9 mouse cellular contexts compared by ENCODE assay signal in the genomic region with DNA sequence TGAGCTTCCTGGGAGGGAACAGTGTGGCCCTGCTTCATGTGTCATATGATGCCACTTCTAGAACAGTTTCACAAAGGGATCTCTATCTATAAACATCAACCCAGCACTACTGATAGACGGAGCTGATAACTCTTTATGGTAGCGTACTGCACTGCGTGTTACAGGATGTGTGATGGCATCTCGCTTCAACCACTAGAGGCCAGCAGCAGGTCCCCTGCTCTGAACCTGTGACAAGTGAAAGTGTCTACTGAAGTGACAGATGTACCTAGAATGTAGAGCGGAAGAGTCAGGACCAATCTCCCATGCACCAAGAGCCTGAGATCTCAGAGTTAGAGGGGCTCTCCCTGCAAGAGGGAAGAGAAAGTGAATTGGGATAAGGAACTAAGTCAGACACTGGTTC. TPM values are rescaled to one million over a fixed set of nuclear protein-coding genes. Genes with fewer than 3 reads are reported as not detected.
DNase-seq lines count a peak whose midpoint lies in the region; ATAC-seq and TF ChIP-seq lines count a peak whose summit lies in the region.
"Had no signal": no experiment of that assay in that cellular context is flagged by ENCODE, and none has a peak within 500 bp of the region (broad histone marks: within the 10 kb centered on the region; RNA-seq: fewer than 3 reads in every experiment).

No protein-coding gene starts in this region.

- WGBS in liver, adult 2 months = 66% methylated on average over 5 of the region's 5 CpGs
- WGBS in lung, embryonic 14.5 days = 49% methylated on average over 5 of the region's 5 CpGs
- 10% methylated on average over 5 of the region's 5 CpGs for WGBS in thymus, adult 2 months

- DNase-seq in liver, adult 2 months (ENCODE audit: extremely low read depth, low read depth, low spot score) = no peak
- no peak for DNase-seq in liver
- DNase-seq in lung, embryonic 14.5 days = peak; percentile 22
- DNase-seq in thymus, adult 2 months = peak; percentile 83
- no peak for DNase-seq in kidney, postnatal 4 days
- no peak for DNase-seq in right cerebral cortex, postnatal 10 days (ENCODE audit: low spot score in 2 of 2)
- DNase-seq in left cerebral cortex, adult 18-20 months (ENCODE audit: low spot score in 2 of 2) = no peak

- H3K4me2 ChIP-seq in lung, embryonic 14.5 days = no peak overlapping the region
- H3K4me2 ChIP-seq: neural tube, embryonic 12.5 days had no signal

- no peaks in the 10 kb centered on the region for H3K36me3 ChIP-seq in liver, adult 2 months (ENCODE audit: control insufficient read depth, insufficient read depth, low read length)
- no peaks in the 10 kb centered on the region for H3K36me3 ChIP-seq in lung, embryonic 14.5 days (ENCODE audit: insufficient read depth)
- no peaks in the 10 kb centered on the region for H3K36me3 ChIP-seq in thymus, adult 2 months (ENCODE audit: control insufficient read depth, insufficient read depth, low read length)
- H3K36me3 ChIP-seq: neural tube, embryonic 12.5 days had no signal

- no peaks in the 10 kb centered on the region for H3K79me2 ChIP-seq in liver, adult 2 months (ENCODE audit: control insufficient read depth, insufficient read depth, low read length)

- H3K9me3 ChIP-seq in lung, embryonic 14.5 days (ENCODE audit: low read depth, low read length) = no peaks in the 10 kb centered on the region
- H3K9me3 ChIP-seq: neural tube, embryonic 12.5 days had no signal

- 0 out of 2 replicates have a peak, but pooled peaks cover 2% of the 10 kb centered on the region for H3K4me1 ChIP-seq in liver, adult 2 months (ENCODE audit: control insufficient read depth, insufficient read depth, low read length)
- H3K4me1 ChIP-seq in lung, embryonic 14.5 days (ENCODE audit: insufficient read depth) = peaks cover 7% of the 10 kb centered on the region
- peaks cover 20% of the 10 kb centered on the region for H3K4me1 ChIP-seq in thymus, adult 2 months (replicated peaks; ENCODE audit: control insufficient read depth, insufficient read depth, low read length)

- H3K27me3 ChIP-seq in liver, adult 2 months (ENCODE audit: control insufficient read depth, insufficient read depth, low read length) = no peaks in the 10 kb centered on the region
- no peaks in the 10 kb centered on the region for H3K27me3 ChIP-seq in lung, embryonic 14.5 days (ENCODE audit: insufficient read depth, low read length)
- H3K27me3 ChIP-seq in thymus, adult 2 months (ENCODE audit: control insufficient read depth, insufficient read depth, low read length) = no peaks in the 10 kb centered on the region
- H3K27me3 ChIP-seq: neural tube, embryonic 12.5 days had no signal

- ATAC-seq in granulocyte monocyte progenitor cell, adult 5-6 weeks (replicated peaks; ENCODE audit: poor library complexity, severe bottlenecking) = peak; percentile 57
- ATAC-seq in lung, embryonic 14.5 days (ENCODE audit: insufficient read depth) = no peak

- no peak for TF ChIP-seq POLR2A in liver, adult 2 months (IDR thresholded peaks at IDR 0.05; ENCODE audit: extremely low read depth, insufficient read depth, low read length)
- TF ChIP-seq POLR2A in thymus, adult 2 months (IDR thresholded peaks at IDR 0.05; ENCODE audit: control insufficient read depth, extremely low read depth, insufficient read depth, low read length, poor library complexity) = no peak

- no peak overlapping the region for H3K4me3 ChIP-seq in liver, adult 2 months (ENCODE audit: insufficient read depth, low read depth, low read length)
- no peak overlapping the region for H3K4me3 ChIP-seq in lung, embryonic 14.5 days (ENCODE audit: low read depth, low read length)
- no peak overlapping the region for H3K4me3 ChIP-seq in thymus, adult 2 months (ENCODE audit: control insufficient read depth, insufficient read depth, low read length)
- H3K4me3 ChIP-seq: neural tube, embryonic 12.5 days had no signal

- H3K27ac ChIP-seq in liver, adult 2 months (replicated peaks; ENCODE audit: insufficient read depth, low read depth, low read length) = no peak overlapping the region
- H3K27ac ChIP-seq in lung, embryonic 14.5 days (ENCODE audit: low read depth) = peak overlapping the region; percentile 71; the same call in 1 of the 2 replicates
- no peak overlapping the region for H3K27ac ChIP-seq in thymus, adult 2 months (ENCODE audit: control insufficient read depth, insufficient read depth, low read length)
- H3K27ac ChIP-seq: neural tube, embryonic 12.5 days had no signal

- H3K9ac ChIP-seq in liver, adult 2 months (ENCODE audit: low read depth, low read length) = no peak overlapping the region
- H3K9ac ChIP-seq in lung, embryonic 14.5 days = no peak overlapping the region
- H3K9ac ChIP-seq: neural tube, embryonic 12.5 days had no signal

- peak; percentile 44; the same call in 1 of the 2 replicates for TF ChIP-seq CTCF in liver, adult 2 months (IDR thresholded peaks at IDR 0.05; ENCODE audit: low read depth, low read length)
- TF ChIP-seq CTCF in lung, embryonic 14.5 days (IDR thresholded peaks at IDR 0.05; ENCODE audit: low read depth) = peak; percentile 56
- TF ChIP-seq CTCF in thymus, adult 2 months (IDR thresholded peaks at IDR 0.05; ENCODE audit: borderline replicate concordance, control insufficient read depth, extremely low read depth, insufficient read depth, low read length, poor library complexity) = no peak

RNA-seq across cellular contexts. Expression of gene Stk39, which starts 41.6 kb away (rescaled TPM):
- 1.7 and 1.9 TPM in 2 replicates for total RNA-seq in liver, adult 2 months (2014; rRNA removed)
- 0.54 and 0.66 TPM in 2 replicates for polyA plus RNA-seq in liver, adult 2 months (2012; rRNA removed)
- 0.11 TPM in 1 of 2 replicates, not detected in the other for total RNA-seq in granulocyte monocyte progenitor cell, adult 5-6 weeks (2014; fragmentation: Nextera tagmentation)
- 0.36 and 0.90 TPM in 2 replicates for total RNA-seq in granulocyte monocyte progenitor cell, adult 5-6 weeks (2017)
- polyA plus RNA-seq in lung, embryonic 14.5 days (2014; fragmentation: Nextera tagmentation; extraction: Ambion mirVana) = 27.6 and 28.0 TPM in 2 replicates
- polyA plus RNA-seq in thymus, adult 2 months (2012; rRNA removed) = 3.5 and 5.5 TPM in 2 replicates
- total RNA-seq in left cerebral cortex, adult 18-20 months (2021) = 10 to 100 TPM; 92.7 to 94.7 TPM

Comparison
In these comparisons a context has a peak if more than half of its experiments do, and no peak if none do; other contexts are left out.
1. DNase-seq: peak in lung, embryonic 14.5 days (single experiment) and thymus, adult 2 months (single experiment); none in liver, adult 2 months (single experiment), liver (single experiment), kidney, postnatal 4 days (0 of 2), right cerebral cortex, postnatal 10 days (0 of 2) and left cerebral cortex, adult 18-20 months (0 of 2).
2. RNA of gene Stk39, which starts 41.6 kb away (total RNA-seq): 92.7 to 94.7 TPM in left cerebral cortex, adult 18-20 months; 1.7 to 1.9 TPM in liver, adult 2 months and 0.11 to 0.90 TPM in granulocyte monocyte progenitor cell, adult 5-6 weeks; every median in the first group is over 10 times any median in the second.